Mouse (Mus musculus) mouse trophoblast stem cell (cell line): ENCODE data around the gene Asic2.

Experiments used
- in situ Hi-C, 2 experiments: fragments of 300-500 bp; cut with MseI, MboI; formaldehyde crosslinking; loops; 2 replicates in 1 of 2; 3 replicates in 1 of 2; pipeline ENCODE4 v1.15.1; 2025

Asic2 gene

DNA sequence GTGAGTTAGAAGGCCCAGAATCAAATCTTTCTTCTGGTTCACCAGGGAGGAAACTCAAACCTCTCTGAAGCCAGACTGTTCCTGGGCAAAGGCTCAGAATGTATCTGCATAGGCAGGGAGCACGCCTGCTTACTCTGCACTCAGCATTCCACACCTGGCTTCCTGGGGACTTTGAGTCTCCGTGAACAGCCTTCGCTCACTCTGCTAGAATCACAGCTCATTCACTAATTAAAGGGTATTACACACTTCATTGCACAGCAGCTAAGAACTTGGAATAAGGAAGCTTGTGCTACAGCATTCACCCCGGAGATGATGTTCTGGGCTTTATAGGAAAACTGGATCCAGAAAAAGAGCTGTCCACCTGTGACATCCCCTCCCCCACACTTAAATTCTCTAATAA lies 3.7 kb downstream of the Asic2 start:
- in situ Hi-C loops = no loop called here

DNA sequence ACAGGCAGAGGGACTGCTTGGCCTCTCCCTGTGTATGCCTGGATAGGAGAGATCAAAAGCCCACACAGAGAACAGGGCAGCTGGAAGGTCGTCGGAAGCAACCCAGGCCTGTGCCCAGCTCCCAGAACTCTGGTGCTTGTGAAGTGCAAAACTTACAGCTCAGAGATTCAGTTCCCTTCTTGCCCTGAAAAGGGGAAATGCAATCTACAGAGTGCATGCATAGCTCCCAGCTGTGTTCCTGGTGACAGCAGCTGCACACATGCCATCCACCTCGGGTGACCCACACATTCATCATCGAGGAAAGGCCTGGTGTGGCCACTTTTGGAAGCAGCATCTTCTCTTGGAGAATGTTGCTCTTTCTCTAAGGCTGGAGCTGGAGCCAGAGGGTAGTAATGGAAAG lies 13.9 kb downstream of the Asic2 start:
- in situ Hi-C loops = no loop called here

DNA sequence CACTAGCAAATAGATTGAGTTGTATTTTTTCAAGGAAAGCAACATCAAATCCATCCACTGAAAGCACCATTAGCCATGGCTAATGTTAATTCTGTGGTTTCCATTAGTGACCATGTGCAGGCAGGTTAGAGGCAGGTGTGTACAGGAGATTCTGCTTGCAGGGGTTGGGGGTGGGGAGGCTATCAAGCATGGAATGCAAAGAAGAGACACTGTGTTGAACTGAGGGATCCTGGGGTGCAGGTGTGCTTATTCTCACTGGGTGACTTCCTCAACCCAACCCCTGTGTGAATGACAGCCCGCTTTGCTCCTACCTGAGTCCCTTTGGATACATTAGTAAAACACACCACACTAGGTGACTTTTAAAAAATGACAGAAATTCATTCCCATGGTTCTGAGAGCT lies 20.2 kb downstream of the Asic2 start:
- in situ Hi-C loops = no loop called here

DNA sequence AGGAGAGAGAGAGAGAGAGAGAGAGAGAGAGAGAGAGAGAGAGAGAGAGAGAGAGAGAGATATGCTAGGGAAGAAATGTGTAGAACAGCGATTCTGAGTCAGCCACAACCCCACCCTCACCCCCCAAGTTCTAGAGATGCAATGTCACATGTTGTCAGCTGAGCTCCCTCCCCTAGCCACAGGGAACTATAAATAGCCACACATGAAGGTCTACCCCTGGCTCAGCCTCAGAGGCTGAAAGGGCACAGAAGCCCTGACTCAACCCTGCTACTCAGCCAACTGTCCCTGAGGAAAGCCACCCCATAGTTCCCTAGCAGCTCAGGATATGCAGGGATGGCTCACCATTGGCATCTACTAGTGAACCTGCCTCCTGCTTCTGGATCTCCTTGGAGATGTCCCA lies 26.1 kb downstream of the Asic2 start:
- in situ Hi-C loops = no loop called here

DNA sequence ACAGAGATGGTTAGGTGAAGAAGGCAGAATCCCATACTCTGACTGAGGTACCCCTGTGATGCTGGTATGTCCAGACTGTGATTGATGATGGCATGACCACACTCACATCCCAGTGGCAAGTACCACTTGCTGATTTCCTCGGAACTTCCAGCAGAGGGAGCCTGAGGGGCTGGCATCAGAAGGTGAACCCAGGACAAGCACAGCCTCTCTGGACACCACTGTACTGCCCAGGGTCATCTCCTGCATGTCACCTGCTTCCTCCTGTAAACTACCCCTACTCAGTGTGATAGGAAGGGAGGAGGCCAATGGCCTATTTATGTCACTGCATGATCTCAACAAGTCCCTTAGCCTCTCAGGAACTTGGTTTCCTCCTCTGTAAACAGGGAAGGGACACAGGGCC lies 27.3 kb downstream of the Asic2 start:
- in situ Hi-C loops = no loop called here

DNA sequence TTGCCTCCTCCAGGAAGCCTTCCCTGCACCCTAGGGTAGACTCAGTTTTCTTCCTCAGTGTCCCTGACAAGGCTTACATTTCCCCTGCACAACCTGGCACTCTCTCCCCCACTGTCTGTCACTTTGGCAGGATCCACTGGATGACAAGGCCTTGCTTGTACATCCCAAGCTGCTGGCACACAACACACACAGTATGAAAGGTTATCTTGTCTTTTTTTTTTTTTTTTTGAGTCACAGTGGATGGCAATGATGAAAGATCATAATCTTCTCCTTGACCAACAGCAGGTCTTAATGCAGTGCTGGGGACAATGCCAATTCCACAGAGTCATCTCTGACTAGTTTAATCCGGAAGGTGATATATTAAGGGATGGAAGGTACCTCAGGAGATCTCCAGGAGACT lies 30.7 kb downstream of the Asic2 start:
- in situ Hi-C loops = no loop called here

DNA sequence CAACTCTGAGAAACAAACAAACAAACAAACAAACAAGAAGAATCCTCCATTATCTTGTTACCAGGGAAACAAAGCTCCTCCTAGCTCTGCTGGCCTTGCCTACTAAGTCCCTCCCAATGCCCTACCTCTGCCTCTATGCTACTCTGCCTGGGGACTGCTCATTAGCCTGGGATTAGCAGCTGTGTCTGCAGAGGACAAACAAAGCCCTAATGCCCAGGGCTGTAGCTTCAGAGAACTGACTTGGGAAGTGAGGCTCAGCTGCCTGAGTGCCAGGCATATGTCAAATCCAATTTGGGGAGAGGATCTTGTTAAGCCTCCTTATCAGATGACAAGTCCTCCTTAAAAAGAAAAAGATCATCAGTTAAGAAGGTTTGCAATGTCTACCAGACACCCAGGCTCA lies 41.9 kb downstream of the Asic2 start:
- in situ Hi-C loops = no loop called here

DNA sequence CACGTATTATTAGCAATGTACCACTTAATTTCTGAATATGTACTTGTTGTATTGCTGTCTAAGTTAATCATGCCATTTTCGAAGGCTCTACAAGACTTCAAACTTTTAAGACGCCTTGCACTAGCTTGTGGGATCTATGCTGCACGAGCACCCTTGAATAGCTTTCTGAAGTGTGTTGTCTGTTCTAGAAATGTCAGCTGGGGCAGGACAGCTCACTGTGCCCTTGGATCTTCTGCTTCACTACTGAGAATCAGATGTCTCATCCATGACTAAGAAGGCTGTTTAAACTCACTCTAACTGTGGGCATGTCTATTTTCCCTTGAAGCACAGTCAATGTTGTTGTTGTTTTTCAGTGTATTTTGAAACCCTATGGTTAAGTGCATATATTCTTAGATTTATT lies 44.6 kb downstream of the Asic2 start:
- in situ Hi-C loops = no loop called here

DNA sequence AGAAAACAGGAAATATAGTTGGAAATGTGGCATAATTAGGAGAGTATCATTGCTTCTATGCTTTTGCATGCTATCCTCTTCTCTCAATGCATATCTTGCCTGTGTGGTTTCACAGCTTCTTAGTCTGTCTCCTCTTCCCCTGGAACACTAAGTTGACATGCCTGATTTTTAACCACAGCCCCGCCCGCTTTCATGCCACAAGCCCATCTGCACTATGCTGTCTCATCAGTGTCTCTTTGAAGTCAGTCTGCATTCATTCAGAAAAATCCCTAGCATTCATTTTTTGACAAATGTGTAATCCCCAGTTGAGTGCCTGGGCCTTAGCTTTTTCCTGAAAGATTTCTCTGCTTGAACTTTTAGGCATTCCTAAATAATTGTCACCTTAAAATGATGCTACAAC lies 45.2 kb downstream of the Asic2 start:
- in situ Hi-C loops = no loop called here

DNA sequence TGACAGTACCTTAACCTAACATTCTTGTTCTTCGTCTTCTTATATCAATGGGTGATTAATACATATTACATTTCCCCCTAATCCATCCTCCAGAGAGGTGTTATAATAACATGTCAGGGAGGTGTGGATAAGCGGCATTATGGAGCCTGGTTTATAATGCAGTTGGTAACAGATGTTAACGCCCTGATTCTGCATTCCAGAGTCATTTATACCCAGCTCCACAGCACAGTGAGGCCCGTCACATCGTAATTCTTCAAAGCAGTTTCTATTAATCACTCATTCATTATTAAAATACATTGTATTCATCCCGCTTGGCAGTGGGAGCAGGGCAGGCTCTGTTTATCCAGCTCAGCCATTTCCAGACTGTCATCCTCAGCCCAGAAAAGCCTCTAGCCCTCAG lies 52.8 kb downstream of the Asic2 start:
- in situ Hi-C loops = no loop called here

DNA sequence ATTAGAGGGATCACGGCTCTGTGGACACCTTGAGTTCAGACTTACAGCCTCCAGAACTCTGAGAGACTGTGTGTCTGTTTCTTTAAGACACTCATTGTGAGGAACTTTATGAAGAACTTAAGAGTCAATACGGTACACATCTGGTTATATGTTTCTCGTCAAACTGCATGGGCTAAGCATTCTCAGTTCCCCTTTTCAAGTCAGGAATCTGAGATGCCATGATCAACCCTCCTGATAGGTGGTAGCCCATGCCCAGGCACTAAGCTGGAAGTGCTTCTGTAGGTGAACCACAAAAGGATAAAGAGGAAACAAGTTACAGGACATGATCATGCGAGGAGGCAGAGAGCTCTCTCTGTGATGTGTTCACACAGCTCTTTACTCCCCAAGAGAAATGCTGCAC lies 55.2 kb downstream of the Asic2 start:
- in situ Hi-C loops = no loop called here

DNA sequence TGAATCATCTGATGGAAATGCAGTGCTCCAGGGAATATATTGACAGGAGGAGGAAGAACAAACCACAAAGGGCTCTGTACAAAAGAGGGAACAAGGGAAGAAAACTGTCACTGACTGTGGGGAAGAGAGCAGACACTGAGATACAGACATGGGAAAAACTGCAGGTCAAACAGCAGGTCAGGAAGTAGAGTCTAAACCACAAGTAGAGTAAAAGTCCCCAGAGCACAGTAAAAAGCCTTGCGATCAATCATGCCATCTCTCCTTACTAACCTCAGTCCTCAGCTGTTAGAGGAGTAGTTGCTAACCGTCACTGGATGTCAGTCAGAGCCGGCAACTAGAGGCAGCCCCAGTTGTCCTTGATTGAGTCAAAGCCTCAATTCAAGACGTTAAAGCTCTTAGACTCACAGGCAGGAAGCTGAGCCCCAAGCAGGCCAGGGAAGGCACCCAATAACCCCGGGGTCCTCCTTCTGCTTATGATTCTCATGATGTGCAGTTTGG lies 58.8 kb downstream of the Asic2 start:
- in situ Hi-C loops = no loop called here

DNA sequence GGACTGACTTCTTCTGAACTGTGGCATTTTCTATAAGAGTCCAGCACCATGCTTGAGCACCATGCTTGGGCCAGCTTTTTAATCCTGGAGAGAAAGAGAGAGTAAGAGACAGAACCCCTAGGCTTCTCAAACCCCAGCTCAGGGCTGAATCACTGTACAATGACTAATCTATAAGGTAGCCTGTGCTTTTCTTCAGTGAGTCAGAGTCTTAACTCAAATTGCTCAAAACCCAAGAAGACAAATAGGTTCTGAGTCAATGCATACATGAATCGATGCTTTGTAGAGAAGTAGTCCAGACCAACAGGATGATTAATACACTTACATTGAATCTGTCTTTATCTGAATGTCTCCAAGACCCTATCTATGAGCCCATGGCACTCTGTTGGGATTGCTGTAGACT lies 59.5 kb downstream of the Asic2 start:
- in situ Hi-C loops = no loop called here

DNA sequence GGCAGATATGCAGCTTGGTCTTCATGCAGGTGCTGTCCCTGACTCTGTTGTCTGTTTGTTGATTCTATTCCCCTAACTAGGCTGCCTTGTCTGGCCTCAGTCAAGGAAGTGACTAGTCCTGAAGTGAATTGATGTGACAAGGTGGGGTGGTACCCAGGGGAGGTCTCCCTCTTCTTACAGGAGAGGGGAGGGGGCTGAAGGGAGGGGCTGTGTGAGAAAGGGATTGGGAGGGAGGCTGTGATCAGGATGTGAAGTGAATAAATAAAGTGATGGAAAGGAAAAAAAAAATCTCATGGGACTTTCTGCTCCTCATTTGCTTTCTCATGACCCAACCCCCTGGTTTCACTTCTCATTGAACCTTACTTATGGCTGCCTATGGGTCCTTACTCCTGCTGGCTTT lies 65.9 kb downstream of the Asic2 start:
- in situ Hi-C loops = no loop called here

DNA sequence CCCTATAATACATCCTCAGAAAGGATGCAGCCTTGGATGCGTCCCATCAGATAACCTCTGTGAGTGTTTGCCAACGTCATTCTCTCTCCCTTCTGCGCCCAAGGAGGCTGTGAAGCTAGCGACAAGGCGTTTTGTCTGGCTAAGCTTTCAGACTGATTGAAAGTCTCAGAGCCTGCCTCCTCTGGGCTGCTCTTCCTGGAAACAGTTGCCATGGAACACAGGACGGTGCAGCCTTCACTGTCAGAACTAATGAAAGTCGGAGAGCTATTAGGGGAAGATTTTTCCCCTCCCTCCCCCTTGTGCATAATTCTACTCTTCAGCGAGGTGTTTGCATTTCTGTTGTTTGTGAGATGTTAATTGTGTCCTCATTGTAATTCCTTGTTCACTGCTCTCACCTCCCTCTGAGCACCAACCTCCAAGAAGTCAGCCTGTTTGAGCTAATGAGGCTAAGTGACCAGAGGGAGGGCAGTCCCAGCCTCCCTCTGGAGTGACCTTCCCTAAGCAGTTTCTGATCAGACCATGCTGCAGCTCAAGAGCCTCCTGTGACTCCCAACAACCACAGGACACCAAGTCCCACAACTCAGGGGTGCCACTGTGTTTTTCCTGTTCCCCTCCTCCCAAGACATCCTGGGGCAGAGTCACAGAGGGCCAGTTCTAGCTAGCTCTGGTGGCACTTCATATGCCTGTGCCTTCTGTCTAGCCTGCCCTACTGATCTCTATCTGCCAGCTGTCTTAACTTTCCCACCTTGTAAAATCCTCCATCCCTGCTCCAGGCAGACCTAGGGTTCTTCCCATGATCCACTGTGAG lies 70.5 kb downstream of the Asic2 start:
- in situ Hi-C loops = no loop called here

DNA sequence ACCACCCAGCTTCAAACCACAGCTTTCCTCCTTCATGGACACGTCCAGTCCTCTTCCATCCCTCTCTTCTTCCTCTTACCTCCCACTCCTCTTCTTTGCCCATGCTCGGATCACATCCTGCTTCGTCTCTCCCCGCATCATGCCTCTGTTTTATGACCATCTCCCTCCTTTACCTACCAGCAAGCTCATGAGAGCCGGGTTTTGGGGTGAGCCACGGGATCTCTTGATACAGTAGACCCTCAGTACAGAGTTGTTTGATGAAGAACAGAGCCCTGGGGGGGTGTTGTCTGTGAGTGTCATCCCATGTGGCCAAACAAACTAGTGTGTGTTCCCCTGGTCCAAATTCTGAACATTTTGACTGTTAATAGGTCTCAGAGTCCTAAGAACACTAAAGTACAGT lies 71.7 kb downstream of the Asic2 start:
- in situ Hi-C loops = no loop called here

DNA sequence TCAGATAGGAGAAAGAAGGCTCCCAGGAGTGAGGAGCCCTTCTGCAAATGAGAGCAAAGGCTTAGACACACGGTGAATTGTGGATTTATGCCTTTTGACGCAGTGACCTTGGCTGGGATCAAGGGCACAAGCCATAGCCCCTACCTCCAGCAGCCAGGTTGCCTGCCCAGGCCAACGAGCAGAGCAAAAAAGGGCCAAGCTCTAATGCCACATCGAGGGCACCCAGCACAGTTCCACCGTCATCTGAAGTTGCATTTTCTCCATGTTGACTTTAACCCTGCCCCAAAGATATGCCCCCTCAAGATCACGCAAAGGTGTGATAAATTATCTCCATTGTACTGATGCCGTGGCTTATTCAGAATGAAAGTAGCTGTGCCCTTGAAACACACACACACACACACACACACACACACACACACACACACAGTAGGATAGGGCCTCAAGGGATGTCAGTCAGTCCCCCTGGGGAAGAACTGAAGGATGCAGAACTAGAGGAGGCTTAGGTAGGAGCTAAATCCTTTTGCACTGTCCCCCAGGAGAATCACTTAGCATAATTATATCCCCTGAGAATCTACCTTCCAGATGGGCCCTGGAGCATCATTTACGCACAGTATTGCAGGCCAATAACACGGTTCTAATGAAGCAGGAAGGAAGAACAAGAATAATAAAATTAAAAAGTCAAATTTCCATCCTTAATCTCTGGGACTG lies 96.6 kb downstream of the Asic2 start:
- in situ Hi-C loops = no loop called here

DNA sequence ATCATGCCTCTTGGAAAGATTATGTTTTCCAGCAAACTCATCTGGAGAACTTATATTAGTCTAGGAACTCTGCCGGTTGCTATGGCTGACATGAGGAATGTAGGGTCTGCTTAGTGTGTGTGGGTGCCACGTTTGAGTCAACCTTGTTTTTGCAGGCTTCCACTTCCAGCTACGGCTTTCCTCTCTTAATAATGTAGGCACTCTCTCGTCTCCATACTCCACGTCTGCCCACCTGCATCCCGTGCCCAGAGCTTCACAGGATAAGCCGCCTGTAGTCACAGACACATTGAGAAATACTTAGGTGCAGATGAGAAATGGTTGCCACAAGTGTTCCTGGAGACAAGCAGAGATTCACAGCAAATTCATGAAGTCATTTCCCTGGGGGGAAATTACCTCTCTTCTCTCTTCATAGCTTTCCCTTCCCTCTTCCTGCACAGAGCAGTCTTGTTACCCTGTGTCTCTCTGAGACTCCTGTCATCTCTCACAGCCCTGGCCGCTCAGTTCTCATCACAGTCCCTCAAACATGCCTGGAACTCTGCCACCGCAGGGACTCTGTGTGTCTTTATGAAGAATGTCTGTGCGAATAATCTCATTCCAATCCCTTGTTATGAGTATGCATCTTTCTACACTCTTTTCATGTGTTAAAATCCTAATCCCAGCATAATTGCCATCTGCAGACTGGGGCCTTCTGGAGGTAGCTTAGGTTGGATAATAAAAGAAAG lies 102.4 kb downstream of the Asic2 start:
- in situ Hi-C loops = no loop called here

DNA sequence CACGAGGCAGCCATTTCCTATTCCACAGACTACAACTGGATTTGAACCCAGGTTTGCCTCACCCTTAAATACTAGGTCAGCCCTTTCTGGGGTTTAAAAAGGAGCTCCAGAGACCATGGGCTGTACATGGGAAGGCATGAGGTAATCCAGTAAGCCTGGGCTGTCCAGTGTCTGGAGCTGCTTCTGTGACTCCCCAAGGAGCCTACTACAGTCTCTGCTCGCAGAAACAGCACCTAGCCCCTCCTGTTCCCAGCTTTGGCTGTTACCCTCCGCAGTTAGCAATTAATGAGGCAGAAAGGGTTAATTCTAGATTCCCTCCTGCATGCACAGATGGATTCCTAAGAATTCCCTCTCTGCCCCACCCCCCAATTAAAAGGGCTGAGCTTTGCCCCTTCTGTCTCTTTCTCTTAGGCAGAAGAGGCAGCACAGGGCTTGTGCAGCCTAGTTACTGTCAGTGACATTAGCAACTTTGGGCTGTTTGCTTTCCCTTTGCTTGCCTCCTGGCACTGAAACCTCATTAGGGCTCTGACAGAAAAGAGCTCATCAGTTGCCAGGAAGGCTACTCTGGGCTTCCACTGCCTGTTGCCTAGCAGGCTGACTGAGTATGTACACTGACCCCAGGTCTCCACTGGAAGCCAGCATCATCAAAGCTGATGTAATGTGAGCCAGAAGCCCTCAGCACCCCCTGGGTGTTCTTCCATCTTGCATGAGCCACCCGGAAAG lies 107.8 kb downstream of the Asic2 start, which contains the start of gene 5530401A14Rik:
TSS of gene 5530401A14Rik (plus strand) at position 424 of the 723 bp plus-strand sequence.
- in situ Hi-C loops = no loop called here

DNA sequence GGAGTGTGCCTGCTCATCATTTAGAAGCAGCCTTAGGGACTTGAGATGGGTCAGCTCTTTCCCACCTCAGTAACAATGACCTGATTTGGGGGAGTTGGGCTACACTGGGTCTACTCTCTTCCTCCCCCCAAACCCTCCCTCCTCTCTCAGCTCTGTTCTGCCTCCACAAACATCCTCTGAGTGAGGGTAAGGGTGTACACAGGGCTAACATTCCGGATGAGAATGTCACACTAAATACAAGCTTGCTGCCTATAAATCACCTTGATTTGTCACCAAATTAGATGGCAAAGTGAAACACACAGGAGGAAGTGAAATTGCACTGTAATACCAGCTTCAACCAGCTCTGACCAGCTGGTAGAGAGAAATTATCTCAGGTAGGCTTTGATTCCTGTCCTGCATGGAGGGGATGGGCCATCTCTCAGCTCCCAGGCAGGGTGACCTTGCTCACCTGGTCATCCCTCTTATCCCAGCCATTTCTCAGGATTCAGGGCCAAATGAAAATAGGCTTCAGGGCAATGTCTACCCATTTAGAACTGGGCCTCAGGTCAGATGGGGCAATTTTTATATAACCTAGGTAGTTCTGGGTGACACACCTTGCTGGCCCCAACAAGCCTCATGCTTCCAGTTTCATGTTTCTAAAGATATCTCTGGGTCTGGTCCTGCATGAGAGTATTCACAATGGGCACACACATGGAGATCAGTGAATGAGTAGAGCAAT lies 120.3 kb downstream of the Asic2 start:
- in situ Hi-C loops = no loop called here

DNA sequence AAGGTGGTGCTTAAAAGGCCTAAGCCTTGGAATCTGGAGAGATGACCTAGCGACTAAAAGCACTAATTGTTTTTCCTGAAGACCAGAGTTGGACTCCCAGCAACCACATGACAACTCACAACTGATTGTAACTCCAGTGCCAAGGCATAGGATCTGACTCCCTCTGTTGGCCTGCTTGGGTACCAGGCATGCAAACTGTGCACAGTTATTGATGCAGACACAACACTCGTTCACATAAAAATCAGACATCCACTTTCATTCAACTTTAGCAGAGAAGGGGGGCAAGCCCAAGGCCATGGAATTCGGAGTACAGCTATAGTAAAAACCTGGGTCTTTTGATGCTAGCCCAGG lies 122.6 kb downstream of the Asic2 start:
- in situ Hi-C loops = no loop called here
